ENCODE assay signal across 12 mouse cellular contexts in the genomic region with DNA sequence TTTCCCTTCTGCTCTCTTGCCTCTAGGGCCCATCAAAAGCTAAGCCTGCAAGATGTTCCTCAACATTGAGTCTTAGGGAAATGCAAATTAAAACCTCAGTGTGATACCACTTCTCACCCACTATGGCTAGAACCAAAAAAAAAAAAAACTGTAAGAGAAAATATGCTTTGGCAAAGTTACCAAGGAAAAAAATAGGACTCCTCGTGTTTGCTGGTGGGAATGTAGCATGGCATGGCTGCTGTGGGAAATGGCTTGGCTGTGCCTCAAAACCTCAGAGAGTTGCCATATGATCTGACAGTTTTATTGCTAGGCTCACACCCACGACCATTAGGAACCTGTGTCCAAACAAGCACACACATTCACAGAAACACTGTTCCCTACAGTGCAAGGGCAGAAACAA.
"Had no signal": no experiment of that assay in that cellular context is flagged by ENCODE, and none has a peak within 500 bp of the region (broad histone marks: within the 10 kb centered on the region; RNA-seq: fewer than 3 reads in every experiment).

No protein-coding gene starts in this region.

- DNase-seq: forebrain, postnatal 0 days; gastrocnemius, postnatal 14 days; gastrocnemius, postnatal 36 days; heart, adult 18-20 months; heart, postnatal 10 days; heart, postnatal 4 days; kidney, adult 11 months; kidney, adult 2 months; kidney, adult 9 months; kidney, postnatal 14 days; kidney, postnatal 36 days; left cerebral cortex, postnatal 4 days had no signal
